Mouse (Mus musculus) limb, embryonic 13.5 days (tissue): Measurements from ENCODE around the gene Eif3k. TPM values are rescaled to one million over a fixed set of nuclear protein-coding genes. Genes with fewer than 3 reads are reported as not detected.

Experiments
- ATAC-seq: fragments of 200-750 bp; cut with Nextera tagmentation; 2 replicates; pipeline ENCODE4 v1.8.0; 2017; ENCODE audit warnings: low read depth, moderate number of reproducible peaks, moderate TSS enrichment; ENCODE audit not compliant: low FRiP score
- H3K27ac ChIP-seq: fragments of 300-500 bp; sonication (generic); 2 replicates; pipeline ENCODE4 v1.5.1; 2015; ENCODE audit warnings: inconsistent platforms, mild to moderate bottlenecking, moderate library complexity
- H3K27me3 ChIP-seq: fragments of 300-500 bp; sonication (generic); 2 replicates; pipeline ENCODE4 v1.6.1; 2015; ENCODE audit warnings: mild to moderate bottlenecking, inconsistent platforms
- H3K36me3 ChIP-seq: fragments of 300-500 bp; sonication (generic); 2 replicates; pipeline ENCODE4 v1.6.1; 2015; ENCODE audit warnings: inconsistent platforms, mild to moderate bottlenecking, moderate library complexity
- H3K4me1 ChIP-seq: fragments of 300-500 bp; sonication (generic); 2 replicates; pipeline ENCODE4 v1.6.1; 2015; ENCODE audit warnings: inconsistent platforms
- H3K4me2 ChIP-seq: fragments of 300-500 bp; sonication (generic); replicated peaks from 2 replicates; pipeline ENCODE4 v1.6.1; 2015; ENCODE audit warnings: inconsistent platforms, mild to moderate bottlenecking, moderate library complexity
- H3K4me3 ChIP-seq: fragments of 300-500 bp; sonication (generic); 2 replicates; pipeline ENCODE4 v1.5.1; 2015; ENCODE audit warnings: moderate library complexity, mild to moderate bottlenecking, inconsistent platforms
- H3K9ac ChIP-seq: fragments of 300-500 bp; sonication (generic); 2 replicates; pipeline ENCODE4 v1.6.1; 2015; ENCODE audit warnings: mild to moderate bottlenecking, inconsistent platforms
- H3K9me3 ChIP-seq: fragments of 300-500 bp; sonication (generic); 2 replicates; pipeline ENCODE4 v1.6.1; 2016; ENCODE audit warnings: inconsistent platforms
- WGBS: fragments of 180-500 bp; shearing (Covaris S2); methylation state at CpG from one replicate; pipeline ENCODE4 v1.1.7; 2015; 5-methylcytosine and 5-hydroxymethylcytosine counted together
- polyA plus RNA-seq: library from polyadenylated mRNA; unstranded; fragments of >200 nt; fragmentation: Nextera tagmentation; extraction: Ambion mirVana; gene quantifications from 2 replicates; pipeline ENCODE4 v1.2.1, GENCODE M21; 2015

The Eif3k gene
- polyA plus RNA-seq, 1 experiment from 2014 or later: 422 TPM

GRCm38 (mm10) chr7:28955295-28955897 is 26.3 kb downstream of the Eif3k start:
- whole genome bisulfite sequencing: 52% methylated on average over 5 of the region's 5 CpGs
- Histone ChIP-seq H3K27me3 (no peaks in the 10 kb centered on the region), H3K9me3 (no peaks in the 10 kb centered on the region), H3K27ac (peak overlapping the region; percentile 94), H3K4me1 (peaks cover 97% of the 10 kb centered on the region), H3K36me3 (peaks cover 13% of the 10 kb centered on the region), H3K4me2 (peak overlapping the region; percentile 17; the same call in 1 of the 2 replicates), H3K4me3 (no peak overlapping the region), H3K9ac (peak overlapping the region; percentile 10; the same call in 1 of the 2 replicates)
- peak; percentile 11; the same call in 1 of the 2 replicates for ATAC-seq

GRCm38 (mm10) chr7:28954773-28955172 is 26.9 kb downstream of the Eif3k start:
- no peak for ATAC-seq
- H3K4me2 ChIP-seq: peak overlapping the region; percentile 17; the same call in 1 of the 2 replicates
- no peak overlapping the region for H3K4me3 ChIP-seq
- peaks cover 13% of the 10 kb centered on the region for H3K36me3 ChIP-seq
- WGBS: 64% methylated on average over 4 of the region's 4 CpGs
- no peaks in the 10 kb centered on the region for H3K27me3 ChIP-seq
- H3K9ac ChIP-seq: peak overlapping the region; percentile 10; the same call in 1 of the 2 replicates
- H3K9me3 ChIP-seq: no peaks in the 10 kb centered on the region
- H3K27ac ChIP-seq: peak overlapping the region; percentile 94
- peaks cover 97% of the 10 kb centered on the region for H3K4me1 ChIP-seq

- no peak overlapping the region for H3K4me3 ChIP-seq
- peaks cover 97% of the 10 kb centered on the region for H3K4me1 ChIP-seq
- peak overlapping the region; percentile 47 for H3K4me2 ChIP-seq
- peak; percentile 11; the same call in 1 of the 2 replicates for ATAC-seq
- H3K36me3 ChIP-seq: peaks cover 13% of the 10 kb centered on the region
- H3K27ac ChIP-seq: peak overlapping the region; percentile 94
- 9% methylated on average over 2 of the region's 2 CpGs for WGBS
- H3K27me3 ChIP-seq: no peaks in the 10 kb centered on the region
- H3K9ac ChIP-seq: peak overlapping the region; percentile 45; the same call in 1 of the 2 replicates
- H3K9me3 ChIP-seq: no peaks in the 10 kb centered on the region
Observed at GRCm38 (mm10) chr7:28953476-28954376, 27.9 kb downstream of the Eif3k start.

- peaks cover 16% of the 10 kb centered on the region for H3K36me3 ChIP-seq
- no peaks in the 10 kb centered on the region for H3K27me3 ChIP-seq
- 0 out of 2 replicates have a peak, but pooled peaks have one; percentile 17 for ATAC-seq
- no peak overlapping the region for H3K4me3 ChIP-seq
- no peak overlapping the region for H3K9ac ChIP-seq
- peak overlapping the region; percentile 94 for H3K27ac ChIP-seq
- H3K4me1 ChIP-seq: peaks cover 97% of the 10 kb centered on the region
- peak overlapping the region; percentile 47 for H3K4me2 ChIP-seq
- WGBS: 6% methylated on average over 3 of the region's 3 CpGs
- no peaks in the 10 kb centered on the region for H3K9me3 ChIP-seq
Observed at GRCm38 (mm10) chr7:28952786-28953185, 28.9 kb downstream of the Eif3k start.

- ATAC-seq: no peak
- H3K4me1 ChIP-seq: peaks cover 97% of the 10 kb centered on the region
Observed at GRCm38 (mm10) chr7:28951764-28952163, 29.9 kb downstream of the Eif3k start.

GRCm38 (mm10) chr7:28950346-28951037 is 31.2 kb downstream of the Eif3k start:
- peak overlapping the region; percentile 94 for H3K27ac ChIP-seq
- peaks cover 4% of the 10 kb centered on the region; the same call in 1 of the 2 replicates for H3K36me3 ChIP-seq
- 60% methylated on average over 10 of the region's 10 CpGs for WGBS

More at GRCm38 (mm10) chr7:28951764-28952163, 29.9 kb downstream of the Eif3k start:
- H3K9ac ChIP-seq: no peak overlapping the region
- WGBS: 75% methylated on average over 2 of the region's 2 CpGs
- no peak overlapping the region for H3K4me3 ChIP-seq
- H3K9me3 ChIP-seq: no peaks in the 10 kb centered on the region
- H3K4me2 ChIP-seq: peak overlapping the region; percentile 10; the same call in 1 of the 2 replicates
- peaks cover 13% of the 10 kb centered on the region for H3K36me3 ChIP-seq
- peak overlapping the region; percentile 94 for H3K27ac ChIP-seq
- H3K27me3 ChIP-seq: no peaks in the 10 kb centered on the region

GRCm38 (mm10) chr7:28949298-28949697 is 32.4 kb downstream of the Eif3k start:
- WGBS: 74% methylated on average over 2 of the region's 2 CpGs
- no peaks in the 10 kb centered on the region for H3K9me3 ChIP-seq
- no peak for ATAC-seq
- H3K27ac ChIP-seq: peak overlapping the region; percentile 94
- 0 out of 2 replicates have a peak, but pooled peaks cover 4% of the 10 kb centered on the region for H3K36me3 ChIP-seq
- H3K4me3 ChIP-seq: no peak overlapping the region
- peak overlapping the region; percentile 47 for H3K4me2 ChIP-seq
- H3K27me3 ChIP-seq: no peaks in the 10 kb centered on the region
- no peak overlapping the region for H3K9ac ChIP-seq
- peaks cover 99% of the 10 kb centered on the region for H3K4me1 ChIP-seq

More at GRCm38 (mm10) chr7:28950346-28951037, 31.2 kb downstream of the Eif3k start:
- H3K9me3 ChIP-seq: no peaks in the 10 kb centered on the region
- no peak for ATAC-seq
- H3K4me1 ChIP-seq: peaks cover 99% of the 10 kb centered on the region
- H3K27me3 ChIP-seq: no peaks in the 10 kb centered on the region
- H3K9ac ChIP-seq: no peak overlapping the region
- H3K4me2 ChIP-seq: no peak overlapping the region
- no peak overlapping the region for H3K4me3 ChIP-seq

- WGBS: 52% methylated on average over 7 of the region's 7 CpGs
- Histone ChIP-seq H3K9me3 (no peaks in the 10 kb centered on the region), H3K27me3 (no peaks in the 10 kb centered on the region), H3K4me3 (peak overlapping the region; percentile 5; the same call in 1 of the 2 replicates), H3K4me2 (peak overlapping the region; percentile 47), H3K9ac (no peak overlapping the region), H3K36me3 (0 out of 2 replicates have a peak, but pooled peaks cover 6% of the 10 kb centered on the region), H3K27ac (peak overlapping the region; percentile 94), H3K4me1 (peaks cover 99% of the 10 kb centered on the region)
- no peak for ATAC-seq
Observed at GRCm38 (mm10) chr7:28948746-28949145, 32.9 kb downstream of the Eif3k start.

- Histone ChIP-seq H3K9me3 (no peaks in the 10 kb centered on the region), H3K27me3 (no peaks in the 10 kb centered on the region), H3K27ac (peak overlapping the region; percentile 94), H3K4me2 (peak overlapping the region; percentile 50), H3K4me1 (peaks cover 93% of the 10 kb centered on the region), H3K9ac (peak overlapping the region; percentile 50; the same call in 1 of the 2 replicates), H3K36me3 (peaks cover 18% of the 10 kb centered on the region; the same call in 1 of the 2 replicates), H3K4me3 (no peak overlapping the region)
- WGBS: 0% methylated on average over 1 of the region's 1 CpGs
- ATAC-seq: 0 out of 2 replicates have a peak, but pooled peaks have one; percentile 1
Observed at GRCm38 (mm10) chr7:28946271-28946610, 35.4 kb downstream of the Eif3k start.

- no peak overlapping the region for H3K4me3 ChIP-seq
- H3K36me3 ChIP-seq: peaks cover 23% of the 10 kb centered on the region; the same call in 1 of the 2 replicates
- H3K27ac ChIP-seq: peak overlapping the region; percentile 94
- H3K27me3 ChIP-seq: no peaks in the 10 kb centered on the region
- 9% methylated on average over 10 of the region's 10 CpGs for WGBS
- H3K4me1 ChIP-seq: peaks cover 93% of the 10 kb centered on the region
- ATAC-seq: peak; percentile 87
- peak overlapping the region; percentile 54 for H3K9ac ChIP-seq
- no peaks in the 10 kb centered on the region for H3K9me3 ChIP-seq
- peak overlapping the region; percentile 50 for H3K4me2 ChIP-seq
Observed at GRCm38 (mm10) chr7:28945416-28946270, 36.0 kb downstream of the Eif3k start.
